Mouse (Mus musculus) kidney, adult 11 months (tissue): ENCODE data around the gene Asgr1.
A peak's percentile ranks its signal among the peaks of the same experiment; 100 is the strongest.

Experiments
- DNase-seq: peaks from one replicate; pipeline ENCODE4 v3.0.0; 2022

Gene Asgr1

DNA sequence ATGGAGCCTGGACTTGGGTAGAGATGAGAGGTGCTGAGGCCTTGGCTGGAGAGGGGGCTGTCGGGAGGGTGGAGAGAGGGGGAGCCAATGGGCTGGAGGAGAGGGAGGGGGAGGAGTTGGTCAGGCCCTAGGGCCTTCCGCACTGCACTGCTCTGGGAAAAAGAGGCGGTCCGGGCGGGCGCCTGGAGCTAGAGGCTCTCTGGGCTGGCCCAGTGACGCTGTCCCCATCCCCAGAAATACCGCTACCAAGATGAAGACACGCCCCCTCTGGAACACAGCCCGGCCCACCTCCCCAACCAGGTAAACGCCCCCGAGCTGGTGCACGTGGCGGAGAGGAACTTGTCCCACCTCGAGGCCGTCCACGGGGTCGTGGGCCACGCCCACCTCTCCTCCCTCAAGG lies 27.2 kb upstream of the Asgr1 start:
- DNase-seq, result no peak

DNA sequence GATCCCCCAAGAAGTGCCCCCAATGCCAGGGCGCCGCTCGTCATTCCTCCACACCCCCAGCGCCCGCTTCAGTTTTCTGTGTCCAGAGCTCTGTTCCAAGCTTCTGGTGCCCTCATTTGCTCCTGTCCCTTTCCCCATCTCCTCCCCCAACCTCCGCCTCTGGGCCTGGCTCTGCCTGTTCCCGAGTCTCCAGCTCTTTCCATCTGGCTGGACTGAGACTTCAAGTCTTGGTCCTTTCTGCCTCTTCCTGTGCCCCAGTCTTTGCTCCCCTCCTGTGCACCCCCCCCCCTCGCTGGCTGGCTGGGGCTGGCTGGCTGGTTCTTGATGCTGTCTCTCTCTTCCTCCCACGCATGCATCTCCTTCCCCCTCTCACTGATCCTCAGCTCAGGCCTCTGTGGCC lies 26.5 kb upstream of the Asgr1 start:
- no peak for DNase-seq

DNA sequence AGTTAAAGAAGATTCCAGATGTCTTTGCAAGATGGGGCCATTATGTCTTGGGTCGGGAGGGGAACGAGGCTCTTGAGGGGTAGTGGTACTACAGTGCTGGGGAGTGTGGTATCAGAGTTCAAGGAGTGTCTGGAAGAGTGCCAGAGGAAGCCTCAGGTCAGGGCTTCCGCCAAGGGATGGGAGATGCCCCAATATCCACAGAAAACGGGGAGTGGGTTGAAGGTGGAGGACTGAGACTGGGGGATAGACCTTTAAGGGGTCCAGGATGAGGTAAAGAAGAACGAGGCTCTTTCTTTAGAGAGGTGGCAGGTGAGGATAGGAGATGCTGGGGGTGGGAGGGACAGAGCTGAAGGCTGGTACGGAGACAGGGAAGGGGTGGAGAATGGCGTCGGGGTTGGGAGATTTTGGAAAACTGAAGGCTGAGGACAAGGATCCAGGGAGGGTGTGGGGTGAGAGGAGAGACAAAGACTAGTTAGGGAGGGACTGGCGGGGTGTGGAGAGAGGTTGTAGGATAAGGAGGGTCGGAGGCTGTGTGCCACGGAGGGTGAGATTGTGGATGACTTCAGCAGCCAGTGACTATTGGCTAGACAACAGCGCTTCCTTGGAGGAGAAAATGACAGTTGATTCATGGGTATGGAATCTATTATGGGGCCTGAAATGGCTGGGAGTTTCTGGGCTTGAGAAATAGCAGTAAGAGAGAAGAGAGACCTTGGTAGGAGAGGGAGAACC lies 25.3 kb upstream of the Asgr1 start:
- DNase-seq, result no peak

DNA sequence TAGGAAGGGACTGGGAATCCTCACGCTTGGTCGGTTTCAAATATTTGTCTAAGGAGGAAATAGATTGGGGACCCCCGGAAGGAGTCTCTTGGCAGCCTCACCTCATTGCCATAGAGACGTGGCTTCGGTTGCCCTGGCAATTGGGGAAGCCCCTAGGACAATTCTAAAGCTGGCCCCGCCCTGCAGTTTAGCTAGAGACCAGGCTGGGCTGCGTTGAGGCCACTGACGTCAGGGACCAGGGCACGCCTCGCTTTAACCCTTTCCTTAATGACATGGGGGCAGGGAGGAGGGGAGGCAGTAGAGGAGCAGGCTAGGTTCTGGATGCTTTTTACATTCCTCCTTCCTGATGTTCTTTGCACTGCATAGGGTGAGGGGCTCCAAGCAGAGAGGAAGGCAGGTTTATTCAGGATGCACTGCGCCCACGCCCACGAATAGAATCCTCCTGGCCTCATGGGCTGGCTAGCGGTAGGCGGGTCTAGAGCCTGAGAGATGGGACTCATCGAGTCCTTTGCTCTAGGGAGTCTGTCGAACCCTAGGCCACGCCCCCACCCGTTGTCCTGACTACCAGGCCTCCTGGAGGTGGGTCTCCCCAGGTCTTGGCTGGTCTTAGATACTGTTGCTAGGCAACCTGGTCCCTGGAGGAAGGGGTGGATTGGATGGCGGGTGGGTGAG lies 24.6 kb upstream of the Asgr1 start:
- DNase-seq, result no peak

DNA sequence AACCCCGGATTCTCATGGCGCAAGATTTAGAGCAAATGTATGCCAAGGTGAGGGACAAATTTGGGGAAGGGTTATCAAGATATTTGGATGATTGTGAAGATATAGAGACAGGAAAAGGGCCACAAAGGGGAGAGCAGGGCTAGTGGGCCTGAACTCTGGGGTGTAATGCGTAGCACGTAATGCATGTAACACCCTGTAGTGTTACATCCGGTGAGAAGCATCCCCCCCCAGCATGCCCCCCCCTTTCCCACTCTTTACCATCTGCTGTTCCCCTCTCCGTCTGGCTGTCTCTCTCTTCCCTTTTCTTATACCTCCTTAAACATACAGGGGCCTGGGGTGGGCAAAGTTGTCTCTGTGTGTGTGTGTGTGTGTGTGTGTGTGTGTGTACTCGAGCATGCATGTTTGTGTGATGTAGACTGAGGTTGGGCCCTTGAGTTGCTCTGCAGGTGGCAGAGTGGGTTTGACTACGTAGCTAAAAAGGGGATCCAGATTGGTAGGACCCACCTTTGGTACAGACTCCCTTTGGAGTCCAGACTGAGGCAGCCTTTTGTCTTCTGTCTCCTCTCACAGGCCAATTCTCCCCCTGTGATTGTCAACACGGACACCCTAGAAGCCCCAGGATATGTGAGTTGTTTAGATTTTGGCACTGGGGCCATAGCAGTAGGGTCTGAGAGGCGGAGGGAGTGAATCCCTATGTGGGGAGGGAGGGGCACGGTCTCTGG lies 23.9 kb upstream of the Asgr1 start:
- DNase-seq, result no peak

DNA sequence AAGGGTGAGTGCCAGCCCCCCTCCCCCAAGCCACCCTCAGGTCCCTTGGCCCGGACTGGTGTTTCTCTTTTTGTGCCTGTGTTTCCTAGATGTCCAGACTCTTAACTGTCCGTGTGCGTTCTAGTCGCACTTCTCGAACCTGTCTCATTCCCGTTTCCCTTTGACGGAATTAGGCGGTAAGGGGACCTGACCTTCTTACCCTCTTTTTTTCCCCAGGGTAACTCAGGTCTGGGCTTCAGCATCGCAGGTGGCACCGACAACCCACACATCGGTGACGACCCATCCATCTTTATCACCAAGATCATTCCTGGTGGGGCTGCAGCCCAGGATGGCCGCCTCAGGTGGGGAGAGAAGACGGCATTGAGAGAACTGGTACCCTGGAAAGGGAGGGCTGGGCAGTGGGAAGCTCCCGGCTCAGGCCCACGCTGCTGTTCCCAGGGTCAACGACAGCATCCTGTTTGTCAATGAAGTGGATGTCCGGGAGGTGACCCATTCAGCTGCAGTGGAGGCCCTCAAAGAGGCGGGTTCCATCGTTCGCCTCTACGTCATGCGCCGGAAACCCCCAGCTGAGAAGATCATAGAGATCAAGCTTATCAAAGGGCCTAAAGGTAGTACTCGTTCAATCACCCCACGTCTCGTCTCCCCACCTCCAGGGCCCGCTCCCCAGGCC lies 23.1 kb upstream of the Asgr1 start:
- DNase-seq, result no peak

DNA sequence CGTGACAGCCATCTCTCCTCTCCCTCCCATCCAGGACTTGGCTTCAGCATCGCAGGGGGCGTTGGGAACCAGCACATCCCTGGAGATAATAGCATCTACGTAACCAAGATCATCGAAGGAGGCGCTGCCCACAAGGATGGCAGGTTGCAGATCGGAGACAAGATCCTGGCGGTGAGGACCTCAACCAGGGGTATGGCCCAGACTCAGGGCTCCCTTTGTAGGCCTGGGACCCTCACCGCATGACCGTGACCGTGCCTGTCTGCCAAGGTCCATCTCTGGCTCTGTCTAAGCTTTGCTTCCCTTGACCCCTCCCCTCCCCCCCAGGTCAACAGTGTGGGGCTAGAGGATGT lies 22.6 kb upstream of the Asgr1 start:
- DNase-seq, result no peak

DNA sequence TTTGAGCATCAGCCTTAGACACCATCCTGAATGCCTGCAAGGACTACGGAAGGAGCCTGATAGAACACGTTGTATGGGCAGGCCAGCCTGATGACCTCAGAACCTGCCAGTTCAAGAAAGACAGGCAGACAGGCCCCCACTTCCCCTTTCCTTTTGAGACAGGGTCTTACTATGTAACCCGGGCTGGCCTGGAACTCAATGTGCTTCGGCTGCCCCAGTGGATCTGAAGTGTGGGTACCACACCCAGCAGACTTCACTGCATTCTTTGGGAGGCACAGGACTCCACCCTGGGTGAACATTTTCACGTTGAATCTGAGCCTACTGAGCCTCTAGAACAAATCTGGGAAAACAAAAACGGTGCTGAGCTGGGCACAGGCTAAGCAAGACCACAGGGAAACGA lies 15.7 kb upstream of the Asgr1 start:
- no peak for DNase-seq

DNA sequence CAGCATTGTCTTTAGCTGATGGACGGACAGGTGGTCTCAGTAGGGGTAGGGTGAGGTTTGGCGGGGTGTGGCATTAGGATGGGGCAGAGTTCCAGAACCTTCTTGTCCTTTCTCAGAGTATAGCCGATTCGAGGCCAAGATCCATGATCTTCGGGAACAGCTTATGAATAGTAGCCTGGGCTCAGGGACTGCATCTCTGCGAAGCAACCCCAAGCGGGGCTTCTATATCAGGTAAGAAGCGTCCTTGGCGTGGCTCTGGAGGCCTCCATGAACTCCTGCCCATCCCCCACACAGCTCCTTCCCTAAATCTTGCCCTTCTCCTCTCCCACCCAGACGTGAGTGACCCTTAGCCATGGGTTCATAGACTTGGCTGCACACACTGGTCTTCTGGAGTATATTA lies 14.3 kb upstream of the Asgr1 start:
- DNase-seq, result no peak

DNA sequence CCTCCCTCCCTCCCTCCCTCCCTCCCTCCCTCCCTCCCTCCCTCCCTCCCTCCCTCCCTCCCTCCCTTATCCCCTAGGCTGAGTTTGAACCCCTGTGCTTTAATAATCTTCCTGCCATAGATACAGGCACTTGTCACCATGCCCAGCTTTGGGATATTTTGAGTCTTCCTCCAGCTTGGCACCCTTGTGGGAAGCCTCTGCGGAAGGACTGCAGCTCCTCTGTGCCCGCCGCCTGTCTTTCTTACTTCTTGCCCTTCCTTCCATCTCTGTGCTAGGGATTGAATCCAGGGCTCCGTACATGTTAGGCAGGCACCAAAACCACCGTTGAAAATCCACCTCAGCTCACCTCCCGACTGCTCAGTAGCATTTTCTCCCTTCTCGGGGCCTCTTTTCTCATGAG lies 13.7 kb upstream of the Asgr1 start:
- no peak for DNase-seq

DNA sequence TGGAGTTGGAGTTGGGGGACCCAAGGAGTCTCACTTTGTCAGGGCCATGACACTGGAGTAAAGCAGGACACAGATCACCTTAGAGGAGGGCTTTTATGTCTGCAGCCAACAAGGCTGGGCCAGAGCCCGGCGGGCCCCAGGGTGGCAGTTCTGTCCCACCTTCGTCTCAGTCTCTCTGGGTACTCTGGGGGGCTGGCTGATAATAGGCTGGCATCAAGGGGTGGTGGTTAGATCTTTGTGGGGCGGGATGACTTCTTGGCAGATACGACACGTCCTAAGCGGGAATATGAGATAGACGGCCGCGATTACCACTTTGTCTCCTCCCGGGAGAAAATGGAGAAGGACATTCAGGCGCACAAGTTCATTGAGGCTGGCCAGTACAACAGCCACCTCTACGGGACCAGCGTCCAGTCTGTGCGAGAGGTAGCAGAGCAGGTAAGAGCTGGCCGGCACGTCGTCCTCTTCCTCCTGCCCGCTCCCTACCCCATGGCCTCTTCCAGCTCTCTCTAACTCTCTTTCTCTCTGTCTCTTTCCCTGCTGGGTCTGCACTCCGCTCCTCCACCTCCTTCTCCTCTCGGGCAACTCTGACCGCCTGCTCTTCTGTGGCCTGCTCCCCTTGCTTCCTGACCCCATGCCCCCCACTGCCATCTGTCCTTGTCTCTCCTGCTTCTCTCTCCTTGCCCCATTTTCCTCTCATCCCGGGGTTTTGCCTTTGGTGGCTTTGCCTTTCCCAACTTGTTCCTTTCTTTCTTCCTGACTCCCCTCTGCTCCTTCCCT lies 11.4 kb upstream of the Asgr1 start:
- no peak for DNase-seq

DNA sequence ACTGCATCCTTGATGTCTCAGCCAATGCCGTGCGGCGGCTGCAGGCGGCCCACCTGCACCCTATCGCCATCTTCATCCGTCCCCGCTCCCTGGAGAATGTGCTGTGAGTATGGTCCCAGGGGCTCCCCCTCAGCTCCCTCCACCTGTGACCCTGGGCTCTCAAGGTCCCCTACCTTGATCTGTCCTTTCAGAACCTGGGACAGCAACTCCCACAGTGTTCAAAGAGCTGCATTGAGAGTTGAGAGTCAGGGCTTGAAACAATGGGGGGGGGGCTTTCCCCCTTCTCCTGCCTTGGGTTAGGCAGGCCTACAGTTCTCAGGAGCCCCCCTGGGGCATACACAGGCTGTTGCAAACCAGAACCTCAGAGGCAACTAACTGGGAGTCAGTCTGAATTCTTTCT lies 10.2 kb upstream of the Asgr1 start:
- DNase-seq, result no peak

DNA sequence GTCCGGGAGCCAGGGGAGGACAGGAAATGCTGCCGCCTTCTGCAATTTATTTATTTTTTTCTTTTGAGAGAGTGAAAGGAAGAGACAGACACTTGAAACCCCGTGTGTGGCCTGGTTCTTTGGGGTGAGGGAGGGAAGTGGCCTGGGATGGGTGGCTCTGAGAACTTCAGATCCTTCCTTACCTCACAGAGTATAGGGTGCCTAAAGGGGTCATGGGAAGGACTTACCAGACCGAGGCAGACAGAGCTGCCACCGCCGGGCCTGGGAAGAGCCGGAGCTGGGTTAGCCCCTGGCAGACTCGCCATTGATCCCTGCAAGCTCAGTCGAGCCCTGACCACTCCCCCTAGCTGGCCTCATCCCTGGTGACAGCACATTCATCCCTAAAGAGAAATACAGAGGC lies 8.4 kb upstream of the Asgr1 start:
- no peak for DNase-seq

DNA sequence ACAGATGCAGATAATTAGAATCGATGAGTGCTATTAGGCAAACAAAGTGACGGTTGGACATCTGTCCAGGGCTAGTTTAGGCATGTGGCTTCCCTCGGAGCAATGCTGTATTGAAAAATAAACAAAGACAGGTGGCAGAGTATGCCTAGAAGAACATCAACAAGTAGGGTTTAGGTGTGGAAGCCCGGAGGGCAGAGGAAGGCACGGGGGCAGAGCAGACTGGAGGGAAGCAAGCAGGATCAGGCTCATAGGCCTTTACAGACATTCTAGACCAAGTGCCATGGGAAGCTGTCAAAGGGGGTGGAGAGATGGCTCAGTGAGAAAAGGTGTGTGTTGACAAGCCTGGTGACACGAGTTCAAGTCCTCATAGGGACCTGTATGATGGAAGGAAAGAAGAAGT lies 4.5 kb upstream of the Asgr1 start:
- no peak for DNase-seq

DNA sequence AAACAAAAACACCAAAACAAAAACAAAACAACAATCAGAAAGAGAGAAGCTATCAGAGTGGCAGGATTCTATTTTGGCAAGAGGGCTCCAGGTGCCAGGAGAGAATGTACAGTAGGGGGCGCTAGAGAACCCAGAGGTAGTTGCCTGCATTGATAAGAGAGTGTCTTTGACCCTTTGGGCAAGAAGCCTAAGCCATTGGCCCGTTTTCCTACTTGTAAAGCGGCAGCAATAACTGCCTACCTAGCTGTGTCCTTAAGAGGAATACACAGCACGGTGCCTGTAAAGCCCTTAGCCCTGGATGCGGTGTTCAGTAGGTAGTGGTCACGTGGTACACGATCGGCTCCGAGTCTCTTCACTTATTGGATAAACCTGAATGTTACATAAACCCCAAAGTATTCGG lies 4.1 kb upstream of the Asgr1 start:
- DNase-seq, result no peak

DNA sequence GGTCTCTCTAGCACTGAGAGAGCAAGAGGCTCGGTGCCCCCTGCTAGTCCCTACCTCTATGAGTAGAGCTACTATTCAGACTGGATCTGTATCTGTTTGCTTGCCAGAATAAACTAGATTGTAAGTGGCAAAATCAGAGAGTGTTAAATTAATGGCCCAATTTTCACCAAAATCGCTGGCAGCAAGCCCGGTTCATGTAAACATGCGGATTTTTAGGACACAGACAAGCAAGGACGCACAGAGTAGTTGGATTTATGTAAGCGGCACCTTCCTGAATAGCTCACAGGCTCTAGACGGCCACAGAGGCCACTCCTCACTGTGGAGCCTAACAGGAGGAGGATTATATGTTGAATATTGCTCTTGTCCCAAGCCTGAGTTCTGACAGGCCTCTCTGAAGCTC lies 729 bp upstream of the Asgr1 start:
- DNase-seq, result no peak

DNA sequence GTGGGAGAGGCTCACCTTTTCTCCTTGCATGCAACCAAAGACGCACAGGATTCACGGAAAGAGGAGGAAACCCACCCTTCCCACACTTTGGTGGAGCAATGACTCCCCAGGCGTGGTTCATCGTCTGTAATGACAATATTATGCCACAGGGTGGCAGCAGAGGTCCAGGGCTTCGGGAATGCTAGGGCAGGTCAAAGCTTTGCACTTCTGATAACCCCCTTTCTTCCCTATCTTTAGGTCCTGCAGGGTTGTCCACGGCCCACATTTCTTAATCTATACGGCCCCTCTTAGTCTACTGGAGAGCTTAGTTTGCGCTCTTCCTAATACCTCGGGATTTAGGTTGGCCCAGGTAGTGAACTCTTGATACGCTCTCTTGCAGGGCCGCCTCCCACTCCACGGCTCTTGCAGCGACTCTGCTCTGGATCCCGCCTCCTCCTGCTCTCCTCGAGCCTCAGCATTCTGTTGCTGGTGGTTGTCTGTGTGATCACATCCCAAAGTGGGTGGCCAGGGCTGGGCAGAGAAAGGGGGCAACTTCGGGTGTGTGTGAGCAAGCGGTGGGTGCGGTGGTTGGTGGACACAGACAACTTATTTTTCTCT lies 1.8 kb downstream of the Asgr1 start:
- peak; percentile 40 for DNase-seq

DNA sequence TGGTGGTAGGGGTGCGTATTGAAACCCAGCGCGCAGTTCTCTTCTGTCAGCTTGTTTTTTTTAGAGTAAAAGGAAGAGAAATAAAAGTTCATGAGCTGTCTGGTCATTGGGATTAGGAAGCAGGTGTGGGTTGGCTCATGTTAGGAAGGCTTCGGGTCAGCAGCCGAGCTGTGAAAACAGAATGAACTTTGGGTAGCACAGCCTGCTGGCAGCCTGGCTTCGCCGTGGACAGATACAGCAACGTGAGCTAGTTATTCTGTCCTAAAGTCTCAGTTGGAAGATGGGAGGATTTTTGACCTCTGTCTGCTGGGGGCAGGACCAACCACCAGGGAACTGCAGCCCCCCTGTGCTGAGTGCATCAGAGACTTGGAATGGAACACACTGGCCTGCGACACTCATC lies 3.9 kb downstream of the Asgr1 start:
- peak; percentile 77 for DNase-seq

DNA sequence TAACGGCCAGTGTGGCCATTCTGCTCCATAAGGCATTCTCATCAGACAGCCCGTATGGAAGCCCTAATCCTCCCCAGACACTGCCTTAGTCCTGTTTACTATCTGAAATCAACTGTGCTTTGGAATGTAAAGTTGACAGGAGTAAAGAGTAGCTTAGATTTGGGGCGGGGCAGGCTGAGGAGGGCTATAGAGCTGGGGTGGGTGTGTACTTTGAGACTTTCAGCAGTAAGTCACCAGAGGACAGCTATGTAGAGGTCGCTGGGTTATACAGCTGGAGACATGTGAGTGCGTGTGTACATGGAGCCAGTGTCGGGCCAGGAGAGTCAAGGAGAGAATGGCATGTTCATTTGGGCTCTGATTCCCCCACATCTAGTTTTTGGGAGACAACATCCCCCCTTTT lies 6.0 kb downstream of the Asgr1 start:
- no peak for DNase-seq

DNA sequence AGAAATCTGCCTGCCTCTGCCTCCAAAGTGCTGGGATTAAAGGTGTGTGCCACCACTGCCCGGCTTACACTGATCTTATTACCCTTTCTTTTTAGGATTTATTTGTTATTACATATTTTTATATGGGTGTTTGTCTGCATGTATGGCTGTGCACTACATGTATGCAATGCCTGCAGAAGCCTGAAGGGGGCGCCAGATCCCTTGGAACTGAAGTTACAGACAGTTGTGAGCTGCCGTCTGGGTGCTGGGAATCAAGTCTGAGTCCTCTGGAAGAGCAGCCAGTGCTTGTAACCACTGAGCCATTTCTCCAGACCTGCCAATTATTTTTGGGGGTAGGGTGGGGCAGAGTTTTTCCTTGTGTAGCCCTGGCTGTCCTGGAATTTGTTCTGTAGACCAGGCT lies 9.2 kb downstream of the Asgr1 start:
- DNase-seq, result no peak

DNA sequence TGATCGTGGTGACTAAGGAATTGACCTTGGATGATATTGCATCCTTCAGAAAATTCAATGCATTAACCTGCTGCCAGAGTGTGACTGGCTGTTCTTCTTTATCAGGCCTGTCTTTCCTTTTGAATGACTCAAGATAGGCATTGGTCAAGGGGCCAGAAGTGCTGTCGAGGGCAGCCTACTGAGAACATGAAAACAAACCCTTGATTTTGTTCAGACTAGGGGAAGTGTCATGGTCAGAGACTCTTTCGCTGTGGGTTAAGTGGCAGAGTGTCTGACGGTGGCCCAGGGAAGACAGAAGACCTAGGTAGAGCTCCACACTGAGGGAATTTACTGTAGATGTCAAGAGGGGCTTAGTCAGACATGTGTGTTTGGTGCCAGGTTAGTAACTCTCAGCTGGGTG lies 12.8 kb downstream of the Asgr1 start:
- DNase-seq, result no peak

DNA sequence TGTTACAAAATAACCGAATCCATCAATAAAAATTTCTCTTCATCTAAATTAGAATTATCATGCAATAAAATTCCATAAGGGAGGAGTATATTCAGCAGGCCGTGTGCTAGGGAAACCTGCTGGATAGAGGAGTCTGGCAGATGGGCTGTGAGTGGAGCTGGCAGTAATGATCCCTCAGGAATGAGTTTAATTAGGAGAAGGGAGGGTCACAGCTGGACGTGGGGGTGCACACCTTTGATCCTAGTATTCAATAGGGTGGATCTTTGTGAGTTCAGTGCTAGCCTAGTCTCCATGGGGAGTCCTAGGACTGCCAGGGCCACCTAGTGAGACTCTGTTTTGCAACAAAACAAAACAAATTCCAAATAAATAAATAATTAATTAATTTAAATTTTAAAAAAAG lies 14.4 kb downstream of the Asgr1 start:
- DNase-seq, result no peak

DNA sequence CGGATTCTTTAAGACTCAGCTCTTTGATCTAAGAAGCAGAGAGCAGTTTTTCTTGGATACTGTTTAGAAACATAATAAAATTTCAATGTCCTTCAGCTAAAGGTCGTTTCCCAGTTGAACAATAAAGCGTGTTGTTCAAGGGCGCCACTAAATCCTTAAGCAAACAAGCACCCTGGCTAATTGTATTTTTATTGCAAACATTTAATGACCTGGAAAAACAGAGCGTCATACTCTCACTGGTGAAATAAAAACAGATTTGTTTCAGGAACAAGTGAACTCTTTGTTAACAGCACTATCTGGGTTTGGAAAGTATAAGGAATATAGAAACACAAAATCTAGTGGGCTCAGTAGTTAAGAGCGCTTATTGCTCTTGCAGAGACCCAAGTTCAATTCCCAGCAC lies 16.2 kb downstream of the Asgr1 start:
- DNase-seq, result no peak
